Mouse (Mus musculus): ENCODE measurements around the gene Prpf19. TPM values are rescaled to one million over a fixed set of nuclear protein-coding genes. Genes with fewer than 3 reads are reported as not detected.

The Prpf19 gene
- total RNA-seq, 2 experiments from 2014 or later: 148 TPM

GRCm38 (mm10) chr19:10937110-10937563 lies 42.1 kb downstream of the Prpf19 start, which contains the start of gene Ptgdr2:
Gene Ptgdr2, plus strand, starts transcription at chr19:10937160.
- DNase-seq (ENCODE audit: low spot score): no peak

GRCm38 (mm10) chr19:10938771-10939170 lies 43.7 kb downstream of the Prpf19 start:
- DNase-seq (ENCODE audit: low spot score): no peak

GRCm38 (mm10) chr19:10940097-10940800 lies 45.2 kb downstream of the Prpf19 start:
- DNase-seq (ENCODE audit: low spot score): no peak

- DNase-seq (ENCODE audit: low spot score): no peak
Observed at GRCm38 (mm10) chr19:10940801-10941457, 45.9 kb downstream of the Prpf19 start.

GRCm38 (mm10) chr19:10943955-10944354 lies 48.9 kb downstream of the Prpf19 start:
- DNase-seq (ENCODE audit: low spot score): no peak

- no peak for DNase-seq (ENCODE audit: low spot score)
Observed at GRCm38 (mm10) chr19:10946506-10946905, 51.5 kb downstream of the Prpf19 start.

GRCm38 (mm10) chr19:10947219-10947618 lies 52.2 kb downstream of the Prpf19 start:
- DNase-seq (ENCODE audit: low spot score): no peak

GRCm38 (mm10) chr19:10948416-10948815 lies 53.4 kb downstream of the Prpf19 start:
- no peak for DNase-seq (ENCODE audit: low spot score)

- peak; percentile 97 for DNase-seq (ENCODE audit: low spot score)
Observed at GRCm38 (mm10) chr19:10949112-10949511, 54.1 kb downstream of the Prpf19 start, which contains the start of gene Ccdc86. Gene Ccdc86, minus strand, starts transcription at chr19:10949266.

- DNase-seq (ENCODE audit: low spot score): no peak
Observed at GRCm38 (mm10) chr19:10949558-10949957, 54.5 kb downstream of the Prpf19 start.

- peak; percentile 77 for DNase-seq (ENCODE audit: low spot score)
Observed at GRCm38 (mm10) chr19:10952021-10952939, 57.2 kb downstream of the Prpf19 start.

Other genes starting within 250 kb of the Prpf19 start
- gene Pga5, start 217.2 kb upstream of the Prpf19 start, total RNA-seq (2021): not detected
- gene Vps37c, start 206.5 kb upstream of the Prpf19 start, total RNA-seq (2021): 10 to 100 TPM; 21.3 to 28.5 TPM
- gene Cd5, start 156.2 kb upstream of the Prpf19 start, total RNA-seq (2021): not detected
- gene Cd6, start 65.2 kb upstream of the Prpf19 start, total RNA-seq (2021): not detected
- gene Slc15a3, start 55.5 kb upstream of the Prpf19 start, total RNA-seq (2021): under 1 TPM; 0.23 to 0.55 TPM
- gene Tmem132a, start 25.3 kb upstream of the Prpf19 start, total RNA-seq (2021): 1 to 10 TPM; 3.0 to 3.4 TPM
- 100 to 1,000 TPM; 208 to 227 TPM for gene Tmem109, start 13.2 kb upstream of the Prpf19 start, total RNA-seq (2021)
- not detected for gene Zp1, start 25.4 kb downstream of the Prpf19 start, total RNA-seq (2021)
- not detected for gene Ptgdr2, start 41.9 kb downstream of the Prpf19 start, total RNA-seq (2021)
- 10 to 100 TPM; 12.6 to 14.5 TPM for gene Ccdc86, start 54.0 kb downstream of the Prpf19 start, total RNA-seq (2021)
- gene Ms4a10, start 79.4 kb downstream of the Prpf19 start, total RNA-seq (2021): not detected
- gene Ms4a15, start 98.0 kb downstream of the Prpf19 start, total RNA-seq (2021): not detected
- gene Ms4a18, start 122.8 kb downstream of the Prpf19 start, total RNA-seq (2021): not detected
- gene Ms4a8a, start 185.9 kb downstream of the Prpf19 start, total RNA-seq (2021): under 1 TPM; 0.69 to 0.84 TPM
- gene 1700017D01Rik, start 235.6 kb downstream of the Prpf19 start, total RNA-seq (2021): not detected

Measured in gastrocnemius, adult 18-20 months (tissue).